Mouse (Mus musculus) E14TG2a.4 (cell line): Measurements from ENCODE around the gene Nfam1.

Source experiments
- CTCF ChIP-seq: conservative IDR thresholded peaks from 2 replicates; pipeline ENCODE4 v1.5.1; 2014; ENCODE audit warnings: low read length
- POU5F1 ChIP-seq: IDR thresholded peaks from 2 replicates; pipeline ENCODE4 v1.6.1; 2014; ENCODE audit warnings: low read length, borderline replicate concordance

DNA sequence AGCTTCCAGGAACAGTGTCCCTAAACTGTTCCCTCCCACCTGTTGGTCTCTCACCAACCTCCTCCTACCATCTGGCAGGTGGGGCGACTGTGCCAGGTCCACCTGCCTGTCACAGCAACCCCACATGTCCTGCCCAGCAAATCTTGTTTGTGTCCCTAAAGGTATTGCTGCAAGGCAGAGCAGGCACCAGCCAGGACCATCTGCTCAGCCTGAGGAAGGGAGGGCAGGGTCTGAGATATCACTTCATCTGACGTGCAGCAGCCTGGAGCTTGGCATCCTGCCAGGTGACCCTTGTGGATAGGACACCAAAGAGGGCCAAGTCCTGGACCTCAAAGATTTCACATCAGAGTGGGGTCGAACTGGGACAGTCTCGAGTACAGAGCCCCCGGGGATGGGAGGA is 85.7 kb downstream of the Nfam1 start:
- TF ChIP-seq CTCF = no peak
- no peak for TF ChIP-seq POU5F1
